Mouse (Mus musculus) liver, embryonic 16.5 days (tissue): ENCODE measurements around the gene Gm49711. TPM values are rescaled to one million over a fixed set of nuclear protein-coding genes. Genes with fewer than 3 reads are reported as not detected.

Source experiments
- ATAC-seq: fragments of 200-750 bp; cut with Nextera tagmentation; 2 replicates; pipeline ENCODE4 v1.8.0; 2017; ENCODE audit warnings: low read depth, mild to moderate bottlenecking, moderate number of reproducible peaks, moderate library complexity
- H3K27ac ChIP-seq: fragments of 300-500 bp; sonication (generic); 2 replicates; pipeline ENCODE4 v1.5.1; 2014; ENCODE audit warnings: mild to moderate bottlenecking, low read length
- H3K27me3 ChIP-seq: fragments of 300-500 bp; sonication (generic); 2 replicates; pipeline ENCODE4 v1.6.1; 2014; ENCODE audit warnings: low read depth, low read length, mixed read lengths; ENCODE audit not compliant: control insufficient read depth, insufficient read depth
- H3K36me3 ChIP-seq: fragments of 300-500 bp; sonication (generic); 2 replicates; pipeline ENCODE4 v1.6.1; 2014; ENCODE audit warnings: mild to moderate bottlenecking; ENCODE audit not compliant: control insufficient read depth, insufficient read depth
- H3K4me1 ChIP-seq: fragments of 300-500 bp; sonication (generic); 2 replicates; pipeline ENCODE4 v1.6.1; 2014; ENCODE audit warnings: low read depth, low read length, mixed read lengths; ENCODE audit not compliant: control insufficient read depth
- H3K4me2 ChIP-seq: fragments of 300-500 bp; sonication (generic); 2 replicates; pipeline ENCODE4 v1.6.1; 2014; ENCODE audit warnings: low read depth, low read length, mixed read lengths
- H3K4me3 ChIP-seq: fragments of 300-500 bp; sonication (generic); 2 replicates; pipeline ENCODE4 v1.5.1; 2014; ENCODE audit warnings: low read depth, mild to moderate bottlenecking, low read length
- H3K9ac ChIP-seq: fragments of 300-500 bp; sonication (generic); 2 replicates; pipeline ENCODE4 v1.6.1; 2014; ENCODE audit warnings: low read depth, low read length
- H3K9me3 ChIP-seq: fragments of 300-500 bp; sonication (generic); replicated peaks from 2 replicates; pipeline ENCODE4 v1.6.1; 2016; ENCODE audit warnings: low read length; ENCODE audit not compliant: control insufficient read depth
- WGBS: fragments of 180-500 bp; shearing (Covaris S2); extraction: QIAGEN DNeasy Blood & Tissue Kit; methylation state at CpG from one replicate; pipeline ENCODE4 v1.1.7; 2014; ENCODE audit not compliant: insufficient replicate concordance; 5-methylcytosine and 5-hydroxymethylcytosine counted together
- polyA plus RNA-seq: library from polyadenylated mRNA; unstranded; fragments of >200 nt; fragmentation: Nextera tagmentation; extraction: Ambion mirVana; gene quantifications from 2 replicates; pipeline ENCODE4 v1.2.1, GENCODE M21; 2015

Gm49711 gene
- not detected in 2 replicates for polyA plus RNA-seq

GRCm38 (mm10) chr16:92057852-92058643 lies at the start of gene Gm49711, which contains the start of the genes Mrps6 and Slc5a3:
Gene Gm49711, plus strand, starts transcription at chr16:92058316.
Gene Mrps6, plus strand, starts transcription at chr16:92058270.
Gene Slc5a3, plus strand, starts transcription at chr16:92058322.
- peaks cover 9% of the 10 kb centered on the region for H3K4me1 ChIP-seq
- H3K9me3 ChIP-seq: no peaks in the 10 kb centered on the region; the same call in 1 of the 2 replicates
- H3K27ac ChIP-seq: peak within 1 kb of the TSS; percentile 65
- H3K36me3 ChIP-seq: no peaks in the 10 kb centered on the region; the same call in 1 of the 2 replicates
- H3K4me3 ChIP-seq: peak within 1 kb of the TSS; percentile 85
- H3K4me2 ChIP-seq: peak within 1 kb of the TSS; percentile 99
- peak; percentile 90 for ATAC-seq
- under 1% methylated on average over 78 of the region's 99 CpGs for WGBS
- H3K27me3 ChIP-seq: no peaks in the 10 kb centered on the region
- peak within 1 kb of the TSS; percentile 76 for H3K9ac ChIP-seq

- Histone ChIP-seq H3K27me3 (no peaks in the 10 kb centered on the region), H3K9ac (no peak overlapping the region), H3K9me3 (no peaks in the 10 kb centered on the region), H3K4me2 (no peak overlapping the region), H3K27ac (no peak overlapping the region), H3K4me1 (no peaks in the 10 kb centered on the region), H3K4me3 (no peak overlapping the region), H3K36me3 (no peaks in the 10 kb centered on the region)
- ATAC-seq: no peak
- WGBS: 70% methylated on average over 2 of the region's 2 CpGs
These were observed 48.5 kb upstream of the Gm49711 start for GRCm38 (mm10) chr16:92009586-92009985.

GRCm38 (mm10) chr16:92016792-92017191 lies 41.3 kb upstream of the Gm49711 start:
- no peak for ATAC-seq
- Histone ChIP-seq H3K9ac (no peak overlapping the region), H3K27me3 (peaks cover 2% of the 10 kb centered on the region; the same call in 1 of the 2 replicates), H3K4me2 (no peak overlapping the region), H3K36me3 (no peaks in the 10 kb centered on the region), H3K4me1 (no peaks in the 10 kb centered on the region), H3K4me3 (no peak overlapping the region), H3K9me3 (no peaks in the 10 kb centered on the region), H3K27ac (no peak overlapping the region)
- WGBS: 57% methylated on average over 8 of the region's 8 CpGs

- Histone ChIP-seq H3K4me2 (peak overlapping the region; percentile 37; the same call in 1 of the 2 replicates), H3K4me1 (no peaks in the 10 kb centered on the region), H3K4me3 (peak overlapping the region; percentile 28), H3K27me3 (peaks cover 2% of the 10 kb centered on the region; the same call in 1 of the 2 replicates), H3K27ac (no peak overlapping the region), H3K9ac (peak overlapping the region; percentile 13; the same call in 1 of the 2 replicates), H3K36me3 (no peaks in the 10 kb centered on the region), H3K9me3 (no peaks in the 10 kb centered on the region)
- no peak for ATAC-seq
- WGBS: 5% methylated on average over 26 of the region's 26 CpGs
These were observed 38.7 kb upstream of the Gm49711 start for GRCm38 (mm10) chr16:92019141-92020118.

- H3K36me3 ChIP-seq: no peaks in the 10 kb centered on the region
- H3K27ac ChIP-seq: no peak overlapping the region
- H3K9me3 ChIP-seq: no peaks in the 10 kb centered on the region
- H3K4me1 ChIP-seq: no peaks in the 10 kb centered on the region
- WGBS: 41% methylated on average over 12 of the region's 12 CpGs
- no peak overlapping the region for H3K9ac ChIP-seq
- no peak for ATAC-seq
- H3K4me3 ChIP-seq: no peak overlapping the region
- no peak overlapping the region for H3K4me2 ChIP-seq
- peaks cover 2% of the 10 kb centered on the region; the same call in 1 of the 2 replicates for H3K27me3 ChIP-seq
These were observed 36.3 kb upstream of the Gm49711 start for GRCm38 (mm10) chr16:92021656-92022400.

- Histone ChIP-seq H3K9me3 (no peaks in the 10 kb centered on the region), H3K27ac (no peak overlapping the region), H3K36me3 (no peaks in the 10 kb centered on the region), H3K4me1 (no peaks in the 10 kb centered on the region), H3K4me3 (no peak overlapping the region), H3K9ac (no peak overlapping the region), H3K27me3 (peaks cover 2% of the 10 kb centered on the region; the same call in 1 of the 2 replicates), H3K4me2 (no peak overlapping the region)
- ATAC-seq: no peak
- 41% methylated on average over 20 of the region's 20 CpGs for WGBS
These were observed 35.4 kb upstream of the Gm49711 start for GRCm38 (mm10) chr16:92022494-92023283.

GRCm38 (mm10) chr16:92033286-92033685 lies 24.8 kb upstream of the Gm49711 start:
- Histone ChIP-seq H3K9ac (no peak overlapping the region), H3K27me3 (no peaks in the 10 kb centered on the region), H3K9me3 (no peaks in the 10 kb centered on the region), H3K4me2 (no peak overlapping the region), H3K4me3 (no peak overlapping the region), H3K36me3 (no peaks in the 10 kb centered on the region), H3K4me1 (no peaks in the 10 kb centered on the region), H3K27ac (no peak overlapping the region)
- no peak for ATAC-seq
- 48% methylated on average over 3 of the region's 3 CpGs for WGBS

- H3K27ac ChIP-seq: no peak overlapping the region
- no peaks in the 10 kb centered on the region for H3K27me3 ChIP-seq
- H3K9ac ChIP-seq: no peak overlapping the region
- H3K9me3 ChIP-seq: no peaks in the 10 kb centered on the region
- 45% methylated on average over 5 of the region's 5 CpGs for WGBS
- no peaks in the 10 kb centered on the region for H3K4me1 ChIP-seq
- no peak for ATAC-seq
- no peaks in the 10 kb centered on the region for H3K36me3 ChIP-seq
- H3K4me2 ChIP-seq: no peak overlapping the region
- H3K4me3 ChIP-seq: no peak overlapping the region
These were observed 23.4 kb upstream of the Gm49711 start for GRCm38 (mm10) chr16:92034676-92035075.
